Mouse (Mus musculus): ENCODE results near the gene Ndufv1.

Ndufv1 gene

GRCm38 (mm10) chr19:4003112-4003511 is 9.5 kb downstream of the Ndufv1 start, which contains the start of gene Doc2g:
Gene Doc2g (plus strand): TSS chr19:4003313.
- no peak for DNase-seq (ENCODE audit: low read depth, low spot score)

- no peak for DNase-seq (ENCODE audit: low read depth, low spot score)
Measured at GRCm38 (mm10) chr19:4001752-4002151, 10.9 kb downstream of the Ndufv1 start.

GRCm38 (mm10) chr19:4000949-4001525 is 11.6 kb downstream of the Ndufv1 start:
- DNase-seq (ENCODE audit: low read depth, low spot score): no peak

- DNase-seq (ENCODE audit: low read depth, low spot score): peak; percentile 90
Measured at GRCm38 (mm10) chr19:4000119-4000900, 12.3 kb downstream of the Ndufv1 start, which contains the start of the genes Nudt8 and Gm49405. Gene Nudt8 (plus strand): TSS chr19:4000580. Gene Gm49405 (plus strand): TSS chr19:4000626.

- DNase-seq (ENCODE audit: low read depth, low spot score): no peak
Measured at GRCm38 (mm10) chr19:3999121-3999730, 13.4 kb downstream of the Ndufv1 start.

GRCm38 (mm10) chr19:3998335-3998734 is 14.3 kb downstream of the Ndufv1 start:
- no peak for DNase-seq (ENCODE audit: low read depth, low spot score)

- DNase-seq (ENCODE audit: low read depth, low spot score): no peak
Measured at GRCm38 (mm10) chr19:3997231-3997630, 15.4 kb downstream of the Ndufv1 start.

GRCm38 (mm10) chr19:3996747-3997146 is 15.9 kb downstream of the Ndufv1 start:
- DNase-seq (ENCODE audit: low read depth, low spot score): no peak

- no peak for DNase-seq (ENCODE audit: low read depth, low spot score)
Measured at GRCm38 (mm10) chr19:3996106-3996505, 16.5 kb downstream of the Ndufv1 start.

GRCm38 (mm10) chr19:3995505-3995904 is 17.1 kb downstream of the Ndufv1 start:
- DNase-seq (ENCODE audit: low read depth, low spot score): no peak

GRCm38 (mm10) chr19:3994932-3995331 is 17.7 kb downstream of the Ndufv1 start:
- no peak for DNase-seq (ENCODE audit: low read depth, low spot score)

- no peak for DNase-seq (ENCODE audit: low read depth, low spot score)
Measured at GRCm38 (mm10) chr19:3992416-3992815, 20.2 kb downstream of the Ndufv1 start, which contains the start of gene Tbx10. Gene Tbx10 (plus strand): TSS chr19:3992752.

GRCm38 (mm10) chr19:3991966-3992365 is 20.6 kb downstream of the Ndufv1 start:
- DNase-seq (ENCODE audit: low read depth, low spot score): no peak

- DNase-seq (ENCODE audit: low read depth, low spot score): no peak
Measured at GRCm38 (mm10) chr19:3991562-3991961, 21.0 kb downstream of the Ndufv1 start.

- no peak for DNase-seq (ENCODE audit: low read depth, low spot score)
Measured at GRCm38 (mm10) chr19:3990804-3991203, 21.8 kb downstream of the Ndufv1 start.

- no peak for DNase-seq (ENCODE audit: low read depth, low spot score)
Measured at GRCm38 (mm10) chr19:3988750-3989149, 23.9 kb downstream of the Ndufv1 start.

- no peak for DNase-seq (ENCODE audit: low read depth, low spot score)
Measured at GRCm38 (mm10) chr19:3988066-3988465, 24.5 kb downstream of the Ndufv1 start.

- no peak for DNase-seq (ENCODE audit: low read depth, low spot score)
Measured at GRCm38 (mm10) chr19:3986334-3986733, 26.3 kb downstream of the Ndufv1 start, which contains the start of gene Acy3. Gene Acy3 (plus strand): TSS chr19:3986570.

- DNase-seq (ENCODE audit: low read depth, low spot score): no peak
Measured at GRCm38 (mm10) chr19:3985261-3985681, 27.3 kb downstream of the Ndufv1 start.

GRCm38 (mm10) chr19:3983527-3984200 is 28.9 kb downstream of the Ndufv1 start:
- no peak for DNase-seq (ENCODE audit: low read depth, low spot score)

- no peak for DNase-seq (ENCODE audit: low read depth, low spot score)
Measured at GRCm38 (mm10) chr19:3980917-3981316, 31.7 kb downstream of the Ndufv1 start.

- DNase-seq (ENCODE audit: low read depth, low spot score): peak; percentile 48
Measured at GRCm38 (mm10) chr19:3980309-3980708, 32.3 kb downstream of the Ndufv1 start.
